Mouse (Mus musculus) thymus, adult 2 months (tissue): ENCODE data around the gene Sik3. TPM values are rescaled to one million over a fixed set of nuclear protein-coding genes. Genes with fewer than 3 reads are reported as not detected.

Experiments used
- DNase-seq: peaks from one replicate; pipeline ENCODE4 v3.0.0; 2021
- H3K27ac ChIP-seq: fragments of 200-500 bp; 2 replicates; pipeline ENCODE4 v1.5.1; 2012; ENCODE audit warnings: low read length, control low read depth; ENCODE audit not compliant: control insufficient read depth, insufficient read depth
- H3K27me3 ChIP-seq: fragments of 200-500 bp; 2 replicates; pipeline ENCODE4 v1.6.1; 2012; ENCODE audit warnings: mild to moderate bottlenecking, low read length, moderate library complexity, mixed read lengths; ENCODE audit not compliant: control insufficient read depth, insufficient read depth
- H3K36me3 ChIP-seq: fragments of 200-500 bp; 2 replicates; pipeline ENCODE4 v1.6.1; 2012; ENCODE audit warnings: mild to moderate bottlenecking, low read length, moderate library complexity; ENCODE audit not compliant: control insufficient read depth, insufficient read depth
- H3K4me1 ChIP-seq: fragments of 200-500 bp; replicated peaks from 2 replicates; pipeline ENCODE4 v1.6.1; 2012; ENCODE audit warnings: low read length; ENCODE audit not compliant: control insufficient read depth, insufficient read depth
- H3K4me3 ChIP-seq: fragments of 200-500 bp; 2 replicates; pipeline ENCODE4 v1.5.1; 2012; ENCODE audit warnings: mild to moderate bottlenecking, low read length, control low read depth, moderate library complexity; ENCODE audit not compliant: control insufficient read depth, insufficient read depth
- CTCF ChIP-seq: fragments of 200-500 bp; IDR thresholded peaks from 2 replicates; pipeline ENCODE4 v1.5.1; 2012; ENCODE audit warnings: mild to moderate bottlenecking, control low read depth, low read length, moderate library complexity, borderline replicate concordance; ENCODE audit not compliant: control insufficient read depth, poor library complexity, insufficient read depth; ENCODE audit errors: extremely low read depth
- POLR2A ChIP-seq: fragments of 200-500 bp; IDR thresholded peaks from 2 replicates; pipeline ENCODE4 v1.6.1; 2012; ENCODE audit warnings: mild to moderate bottlenecking, low read length, control low read depth, moderate library complexity; ENCODE audit not compliant: control insufficient read depth, poor library complexity, insufficient read depth; ENCODE audit errors: extremely low read depth
- WGBS: fragments of 180-500 bp; shearing (Covaris S2); methylation state at CpG from one replicate; pipeline ENCODE4 v1.1.7; 2018; 5-methylcytosine and 5-hydroxymethylcytosine counted together
- polyA plus RNA-seq: library from polyadenylated mRNA; depleted of rRNA; stranded (reverse); fragments of >200 nt; gene quantifications from 2 replicates; pipeline ENCODE4 v1.2.3, GENCODE M21; 2012

Gene Sik3
- polyA plus RNA-seq, 1 experiment = 29.4 TPM

- H3K27ac ChIP-seq = no peak overlapping the region
- no peak for TF ChIP-seq CTCF
- TF ChIP-seq POLR2A = no peak
- DNase-seq = no peak
- WGBS = 95% methylated on average over 8 of the region's 8 CpGs
- no peaks in the 10 kb centered on the region for H3K27me3 ChIP-seq
- peaks cover 20% of the 10 kb centered on the region for H3K4me1 ChIP-seq
- no peak overlapping the region for H3K4me3 ChIP-seq
- no peaks in the 10 kb centered on the region for H3K36me3 ChIP-seq
Measured at GRCm38 (mm10) chr9:46181297-46181696, 168.7 kb downstream of the Sik3 start.

GRCm38 (mm10) chr9:46184542-46184941 is 171.9 kb downstream of the Sik3 start:
- no peak for TF ChIP-seq CTCF
- TF ChIP-seq POLR2A = no peak

GRCm38 (mm10) chr9:46185191-46185590 is 172.6 kb downstream of the Sik3 start:
- H3K36me3 ChIP-seq = no peaks in the 10 kb centered on the region
- TF ChIP-seq POLR2A (no peak), CTCF (no peak)
- no peaks in the 10 kb centered on the region for H3K27me3 ChIP-seq
- no peak overlapping the region for H3K4me3 ChIP-seq
- H3K4me1 ChIP-seq = no peaks in the 10 kb centered on the region
- WGBS = 13% methylated on average over 2 of the region's 2 CpGs
- no peak overlapping the region for H3K27ac ChIP-seq
- peak; percentile 64 for DNase-seq

More at GRCm38 (mm10) chr9:46184542-46184941, 171.9 kb downstream of the Sik3 start:
- DNase-seq = no peak
- no peaks in the 10 kb centered on the region for H3K36me3 ChIP-seq
- no peak overlapping the region for H3K4me3 ChIP-seq
- H3K27ac ChIP-seq = no peak overlapping the region
- no peaks in the 10 kb centered on the region for H3K27me3 ChIP-seq
- 91% methylated on average over 5 of the region's 5 CpGs for WGBS
- H3K4me1 ChIP-seq = no peaks in the 10 kb centered on the region

GRCm38 (mm10) chr9:46186387-46186786 is 173.8 kb downstream of the Sik3 start:
- WGBS = 98% methylated on average over 1 of the region's 1 CpGs
- no peak for TF ChIP-seq POLR2A
- TF ChIP-seq CTCF = no peak
- H3K4me1 ChIP-seq = no peaks in the 10 kb centered on the region
- no peak overlapping the region for H3K4me3 ChIP-seq
- no peak overlapping the region for H3K27ac ChIP-seq
- DNase-seq = no peak
- H3K27me3 ChIP-seq = no peaks in the 10 kb centered on the region
- no peaks in the 10 kb centered on the region for H3K36me3 ChIP-seq

GRCm38 (mm10) chr9:46188370-46188769 is 175.8 kb downstream of the Sik3 start:
- H3K4me1 ChIP-seq = no peaks in the 10 kb centered on the region
- H3K36me3 ChIP-seq = no peaks in the 10 kb centered on the region
- H3K4me3 ChIP-seq = no peak overlapping the region
- H3K27ac ChIP-seq = no peak overlapping the region
- DNase-seq = no peak
- WGBS = 99% methylated on average over 4 of the region's 4 CpGs
- H3K27me3 ChIP-seq = no peaks in the 10 kb centered on the region
- TF ChIP-seq CTCF (no peak), POLR2A (no peak)

- Histone ChIP-seq H3K36me3 (no peaks in the 10 kb centered on the region), H3K4me3 (no peak overlapping the region), H3K27me3 (no peaks in the 10 kb centered on the region), H3K4me1 (no peaks in the 10 kb centered on the region), H3K27ac (no peak overlapping the region)
- TF ChIP-seq POLR2A (no peak), CTCF (no peak)
- DNase-seq = no peak
- WGBS = 95% methylated on average over 5 of the region's 5 CpGs
Measured at GRCm38 (mm10) chr9:46188956-46189355, 176.3 kb downstream of the Sik3 start.

GRCm38 (mm10) chr9:46189381-46189780 is 176.8 kb downstream of the Sik3 start:
- no peak for DNase-seq
- Histone ChIP-seq H3K27me3 (no peaks in the 10 kb centered on the region), H3K27ac (no peak overlapping the region), H3K36me3 (peaks cover 2% of the 10 kb centered on the region; the same call in 1 of the 2 replicates), H3K4me3 (no peak overlapping the region), H3K4me1 (no peaks in the 10 kb centered on the region)
- 95% methylated on average over 10 of the region's 10 CpGs for WGBS
- TF ChIP-seq POLR2A = no peak
